Mouse (Mus musculus): Measurements from ENCODE around the gene Pde4d. TPM values are rescaled to one million over a fixed set of nuclear protein-coding genes. Genes with fewer than 3 reads are reported as not detected.

The Pde4d gene
- polyA plus RNA-seq, 1 experiment from 2014 or later, result 18.6 TPM

GRCm38 (mm10) chr13:109429544-109429943 lies 979.8 kb downstream of the Pde4d start:
- WGBS, result 87% methylated on average over 2 of the region's 2 CpGs
- H3K4me1 ChIP-seq (replicated peaks; ENCODE audit: control insufficient read depth, insufficient read depth, low read length), result no peaks in the 10 kb centered on the region
- ATAC-seq (replicated peaks; ENCODE audit: low FRiP score, low TSS enrichment, low read depth) (no peak), DNase-seq (ENCODE audit: low spot score) (no peak)
- H3K4me3 ChIP-seq (ENCODE audit: low read depth, low read length), result no peak overlapping the region
- no peaks in the 10 kb centered on the region for H3K36me3 ChIP-seq (ENCODE audit: control insufficient read depth, insufficient read depth, low read length)
- no peaks in the 10 kb centered on the region for H3K27me3 ChIP-seq (replicated peaks; ENCODE audit: control insufficient read depth, insufficient read depth, low read length)
- no peak overlapping the region for H3K4me2 ChIP-seq (ENCODE audit: low read length)
- H3K27ac ChIP-seq (ENCODE audit: low read depth), result no peak overlapping the region
- no peaks in the 10 kb centered on the region for H3K9me3 ChIP-seq (ENCODE audit: control insufficient read depth, low read length)
- no peak overlapping the region for H3K9ac ChIP-seq (ENCODE audit: low read length)

- H3K9ac ChIP-seq (ENCODE audit: low read length), result no peak overlapping the region
- peaks cover 9% of the 10 kb centered on the region for H3K4me1 ChIP-seq (replicated peaks; ENCODE audit: control insufficient read depth, insufficient read depth, low read length)
- H3K4me3 ChIP-seq (ENCODE audit: low read depth, low read length), result no peak overlapping the region
- no peak overlapping the region for H3K4me2 ChIP-seq (ENCODE audit: low read length)
- no peak for DNase-seq (ENCODE audit: low spot score)
- H3K27me3 ChIP-seq (replicated peaks; ENCODE audit: control insufficient read depth, insufficient read depth, low read length), result no peaks in the 10 kb centered on the region
- no peaks in the 10 kb centered on the region for H3K9me3 ChIP-seq (ENCODE audit: control insufficient read depth, low read length)
- WGBS, result 80% methylated on average over 4 of the region's 4 CpGs
- no peaks in the 10 kb centered on the region for H3K36me3 ChIP-seq (ENCODE audit: control insufficient read depth, insufficient read depth, low read length)
- ATAC-seq (replicated peaks; ENCODE audit: low FRiP score, low TSS enrichment, low read depth), result no peak
- H3K27ac ChIP-seq (ENCODE audit: low read depth), result no peak overlapping the region
Observed at GRCm38 (mm10) chr13:109437231-109437776, 987.6 kb downstream of the Pde4d start.

GRCm38 (mm10) chr13:109439436-109440161 lies 989.9 kb downstream of the Pde4d start:
- ATAC-seq (replicated peaks; ENCODE audit: low FRiP score, low TSS enrichment, low read depth), result no peak
- Histone ChIP-seq H3K4me2 (ENCODE audit: low read length) (peak overlapping the region; percentile 80), H3K27ac (ENCODE audit: low read depth) (peak overlapping the region; percentile 83), H3K27me3 (replicated peaks; ENCODE audit: control insufficient read depth, insufficient read depth, low read length) (no peaks in the 10 kb centered on the region), H3K4me1 (replicated peaks; ENCODE audit: control insufficient read depth, insufficient read depth, low read length) (peaks cover 9% of the 10 kb centered on the region), H3K36me3 (ENCODE audit: control insufficient read depth, insufficient read depth, low read length) (no peaks in the 10 kb centered on the region), H3K9ac (ENCODE audit: low read length) (peak overlapping the region; percentile 44; the same call in 1 of the 2 replicates), H3K9me3 (ENCODE audit: control insufficient read depth, low read length) (no peaks in the 10 kb centered on the region), H3K4me3 (ENCODE audit: low read depth, low read length) (peak overlapping the region; percentile 45)
- no peak for DNase-seq (ENCODE audit: low spot score)
- 43% methylated on average over 5 of the region's 5 CpGs for WGBS

- Histone ChIP-seq H3K4me3 (ENCODE audit: low read depth, low read length) (peak overlapping the region; percentile 45), H3K27ac (ENCODE audit: low read depth) (peak overlapping the region; percentile 83), H3K27me3 (replicated peaks; ENCODE audit: control insufficient read depth, insufficient read depth, low read length) (no peaks in the 10 kb centered on the region), H3K9ac (ENCODE audit: low read length) (peak overlapping the region; percentile 44), H3K9me3 (ENCODE audit: control insufficient read depth, low read length) (no peaks in the 10 kb centered on the region), H3K4me2 (ENCODE audit: low read length) (peak overlapping the region; percentile 80), H3K36me3 (ENCODE audit: control insufficient read depth, insufficient read depth, low read length) (no peaks in the 10 kb centered on the region), H3K4me1 (replicated peaks; ENCODE audit: control insufficient read depth, insufficient read depth, low read length) (peaks cover 9% of the 10 kb centered on the region)
- DNase-seq (ENCODE audit: low spot score) (peak; percentile 72), ATAC-seq (replicated peaks; ENCODE audit: low FRiP score, low TSS enrichment, low read depth) (peak; percentile 80)
- WGBS, result 2% methylated on average over 8 of the region's 8 CpGs
Observed at GRCm38 (mm10) chr13:109440331-109440730, 990.6 kb downstream of the Pde4d start.

- Histone ChIP-seq H3K36me3 (ENCODE audit: control insufficient read depth, insufficient read depth, low read length) (no peaks in the 10 kb centered on the region), H3K9ac (ENCODE audit: low read length) (peak overlapping the region; percentile 44), H3K4me3 (ENCODE audit: low read depth, low read length) (peak overlapping the region; percentile 45), H3K4me1 (replicated peaks; ENCODE audit: control insufficient read depth, insufficient read depth, low read length) (peaks cover 9% of the 10 kb centered on the region), H3K9me3 (ENCODE audit: control insufficient read depth, low read length) (no peaks in the 10 kb centered on the region), H3K27ac (ENCODE audit: low read depth) (peak overlapping the region; percentile 83), H3K4me2 (ENCODE audit: low read length) (peak overlapping the region; percentile 80), H3K27me3 (replicated peaks; ENCODE audit: control insufficient read depth, insufficient read depth, low read length) (no peaks in the 10 kb centered on the region)
- WGBS, result under 1% methylated on average over 12 of the region's 12 CpGs
- ATAC-seq (replicated peaks; ENCODE audit: low FRiP score, low TSS enrichment, low read depth), result peak; percentile 94
- peak; percentile 90 for DNase-seq (ENCODE audit: low spot score)
Observed at GRCm38 (mm10) chr13:109440881-109441280, 991.1 kb downstream of the Pde4d start.

GRCm38 (mm10) chr13:109441401-109441973 lies 991.7 kb downstream of the Pde4d start:
- ATAC-seq (replicated peaks; ENCODE audit: low FRiP score, low TSS enrichment, low read depth) (no peak), DNase-seq (ENCODE audit: low spot score) (peak; percentile 62)
- Histone ChIP-seq H3K9ac (ENCODE audit: low read length) (peak overlapping the region; percentile 44), H3K4me3 (ENCODE audit: low read depth, low read length) (peak overlapping the region; percentile 45), H3K36me3 (ENCODE audit: control insufficient read depth, insufficient read depth, low read length) (no peaks in the 10 kb centered on the region), H3K27me3 (replicated peaks; ENCODE audit: control insufficient read depth, insufficient read depth, low read length) (no peaks in the 10 kb centered on the region), H3K4me1 (replicated peaks; ENCODE audit: control insufficient read depth, insufficient read depth, low read length) (peaks cover 9% of the 10 kb centered on the region), H3K9me3 (ENCODE audit: control insufficient read depth, low read length) (no peaks in the 10 kb centered on the region), H3K27ac (ENCODE audit: low read depth) (peak overlapping the region; percentile 83), H3K4me2 (ENCODE audit: low read length) (peak overlapping the region; percentile 80)
- 17% methylated on average over 12 of the region's 12 CpGs for WGBS

GRCm38 (mm10) chr13:109446138-109446537 lies 996.4 kb downstream of the Pde4d start:
- no peak for ATAC-seq (replicated peaks; ENCODE audit: low FRiP score, low TSS enrichment, low read depth)
- WGBS, result 86% methylated on average over 7 of the region's 7 CpGs
- H3K4me3 ChIP-seq (ENCODE audit: low read depth, low read length), result no peak overlapping the region
- H3K4me2 ChIP-seq (ENCODE audit: low read length), result no peak overlapping the region
- H3K27me3 ChIP-seq (replicated peaks; ENCODE audit: control insufficient read depth, insufficient read depth, low read length), result no peaks in the 10 kb centered on the region
- H3K9ac ChIP-seq (ENCODE audit: low read length), result no peak overlapping the region
- H3K9me3 ChIP-seq (ENCODE audit: control insufficient read depth, low read length), result 0 out of 2 replicates have a peak, but pooled peaks cover 2% of the 10 kb centered on the region
- no peak overlapping the region for H3K27ac ChIP-seq (ENCODE audit: low read depth)
- DNase-seq (ENCODE audit: low spot score), result no peak
- no peaks in the 10 kb centered on the region for H3K4me1 ChIP-seq (replicated peaks; ENCODE audit: control insufficient read depth, insufficient read depth, low read length)
- H3K36me3 ChIP-seq (ENCODE audit: control insufficient read depth, insufficient read depth, low read length), result no peaks in the 10 kb centered on the region

GRCm38 (mm10) chr13:109448121-109448520 lies 998.4 kb downstream of the Pde4d start:
- no peak for DNase-seq (ENCODE audit: low spot score)
- Histone ChIP-seq H3K36me3 (ENCODE audit: control insufficient read depth, insufficient read depth, low read length) (no peaks in the 10 kb centered on the region), H3K4me3 (ENCODE audit: low read depth, low read length) (no peak overlapping the region), H3K9ac (ENCODE audit: low read length) (no peak overlapping the region), H3K27me3 (replicated peaks; ENCODE audit: control insufficient read depth, insufficient read depth, low read length) (no peaks in the 10 kb centered on the region), H3K4me2 (ENCODE audit: low read length) (no peak overlapping the region), H3K9me3 (ENCODE audit: control insufficient read depth, low read length) (0 out of 2 replicates have a peak, but pooled peaks cover 3% of the 10 kb centered on the region), H3K27ac (ENCODE audit: low read depth) (no peak overlapping the region), H3K4me1 (replicated peaks; ENCODE audit: control insufficient read depth, insufficient read depth, low read length) (no peaks in the 10 kb centered on the region)
- no peak for ATAC-seq (replicated peaks; ENCODE audit: low FRiP score, low TSS enrichment, low read depth)
- 82% methylated on average over 5 of the region's 5 CpGs for WGBS
